Mouse (Mus musculus): ENCODE measurements around the gene Hoxb4. TPM values are rescaled to one million over a fixed set of nuclear protein-coding genes. Genes with fewer than 3 reads are reported as not detected.
A peak's percentile ranks its signal among the peaks of the same experiment; 100 is the strongest.

Hoxb4 gene
- polyA plus RNA-seq, 1 experiment from 2014 or later: not detected

DNA sequence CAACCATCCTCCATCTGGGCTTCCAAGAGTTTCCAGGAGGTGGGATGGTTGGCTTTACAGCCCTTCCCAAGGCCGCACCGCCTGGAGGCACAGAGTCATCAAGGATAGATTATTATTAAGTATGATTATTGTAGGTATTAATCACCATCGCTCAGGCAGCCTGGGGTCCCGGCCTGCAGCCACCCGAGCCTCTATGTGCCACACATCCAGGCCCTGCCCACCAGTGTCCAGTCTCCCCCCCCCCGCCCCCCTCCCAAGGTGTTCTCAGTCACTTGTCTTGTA is 26.8 kb downstream of the Hoxb4 start:
- H3K9me3 ChIP-seq (replicated peaks; ENCODE audit: control insufficient read depth, low read length, poor library complexity, severe bottlenecking): 0 out of 2 replicates have a peak, but pooled peaks cover 2% of the 10 kb centered on the region
- no peak overlapping the region for H3K4me3 ChIP-seq (ENCODE audit: low read depth, low read length)
- WGBS: 6% methylated on average over 6 of the region's 6 CpGs
- no peak overlapping the region for H3K4me2 ChIP-seq (ENCODE audit: low read length)
- H3K27ac ChIP-seq (ENCODE audit: low read length): no peak overlapping the region
- H3K36me3 ChIP-seq (ENCODE audit: control insufficient read depth, insufficient read depth, low read length): no peaks in the 10 kb centered on the region
- H3K27me3 ChIP-seq (ENCODE audit: control insufficient read depth, insufficient read depth, low read depth, low read length): peaks cover 85% of the 10 kb centered on the region
- ATAC-seq: no peak
- peaks cover 3% of the 10 kb centered on the region for H3K4me1 ChIP-seq (ENCODE audit: control insufficient read depth, insufficient read depth, low read length)
- no peak overlapping the region for H3K9ac ChIP-seq (ENCODE audit: low read depth, low read length)

- no peak for ATAC-seq
- Histone ChIP-seq H3K36me3 (ENCODE audit: control insufficient read depth, insufficient read depth, low read length) (no peaks in the 10 kb centered on the region), H3K4me1 (ENCODE audit: control insufficient read depth, insufficient read depth, low read length) (peaks cover 3% of the 10 kb centered on the region), H3K4me2 (ENCODE audit: low read length) (0 out of 2 replicates have a peak overlapping the region, but pooled peaks have one; percentile 23), H3K4me3 (ENCODE audit: low read depth, low read length) (no peak overlapping the region; the same call in 1 of the 2 replicates), H3K9me3 (replicated peaks; ENCODE audit: control insufficient read depth, low read length, poor library complexity, severe bottlenecking) (0 out of 2 replicates have a peak, but pooled peaks cover 2% of the 10 kb centered on the region), H3K27me3 (ENCODE audit: control insufficient read depth, insufficient read depth, low read depth, low read length) (peaks cover 83% of the 10 kb centered on the region), H3K9ac (ENCODE audit: low read depth, low read length) (no peak overlapping the region), H3K27ac (ENCODE audit: low read length) (no peak overlapping the region)
- WGBS: under 1% methylated on average over 38 of the region's 56 CpGs
Measured at GRCm38 (mm10) chr11:96345220-96345892, 27.3 kb downstream of the Hoxb4 start.

DNA sequence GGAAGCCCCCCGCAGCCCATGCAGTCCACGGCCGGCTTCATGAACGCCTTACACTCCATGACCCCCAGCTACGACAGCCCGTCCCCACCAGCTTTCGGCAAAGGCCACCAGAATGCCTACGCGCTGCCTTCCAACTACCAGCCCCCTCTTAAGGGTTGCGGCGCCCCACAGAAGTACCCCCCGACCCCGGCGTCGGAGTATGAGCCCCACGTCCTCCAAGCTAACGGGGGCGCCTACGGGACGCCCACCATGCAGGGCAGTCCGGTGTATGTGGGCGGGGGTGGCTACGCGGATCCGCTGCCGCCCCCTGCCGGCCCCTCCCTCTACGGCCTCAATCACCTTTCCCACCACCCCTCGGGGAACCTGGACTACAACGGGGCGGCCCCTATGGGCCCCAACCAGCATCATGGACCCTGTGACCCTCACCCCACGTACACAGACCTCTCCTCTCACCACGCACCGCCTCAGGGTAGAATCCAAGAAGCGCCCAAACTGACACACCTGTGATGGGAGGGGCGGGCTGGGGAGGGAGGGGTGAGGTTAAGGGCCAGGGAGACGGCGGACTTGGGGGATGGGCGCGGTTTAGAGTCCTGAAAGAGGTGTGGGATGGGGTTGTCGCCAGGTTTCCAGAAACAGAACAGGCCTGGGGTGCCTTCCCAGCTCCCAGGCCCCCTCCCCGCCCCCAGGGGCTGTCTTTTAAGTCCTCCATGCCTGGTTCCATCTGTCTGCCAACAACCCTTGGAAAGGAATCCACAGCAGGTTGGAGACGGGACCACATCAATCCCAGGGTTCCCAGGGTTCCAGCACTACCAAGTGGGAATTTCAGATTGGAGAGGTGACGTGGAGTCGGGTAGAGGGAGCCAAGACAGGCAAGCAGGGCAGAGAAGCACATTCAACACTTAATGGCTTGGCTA is 28.1 kb downstream of the Hoxb4 start:
- 0 out of 2 replicates have a peak, but pooled peaks cover 2% of the 10 kb centered on the region for H3K9me3 ChIP-seq (replicated peaks; ENCODE audit: control insufficient read depth, low read length, poor library complexity, severe bottlenecking)
- no peak overlapping the region for H3K4me2 ChIP-seq (ENCODE audit: low read length)
- H3K27me3 ChIP-seq (ENCODE audit: control insufficient read depth, insufficient read depth, low read depth, low read length): peaks cover 86% of the 10 kb centered on the region
- peaks cover 3% of the 10 kb centered on the region for H3K4me1 ChIP-seq (ENCODE audit: control insufficient read depth, insufficient read depth, low read length)
- no peak for ATAC-seq
- no peak overlapping the region for H3K27ac ChIP-seq (ENCODE audit: low read length)
- 2% methylated on average over 45 of the region's 45 CpGs for WGBS
- no peak overlapping the region for H3K9ac ChIP-seq (ENCODE audit: low read depth, low read length)
- no peak overlapping the region for H3K4me3 ChIP-seq (ENCODE audit: low read depth, low read length)
- H3K36me3 ChIP-seq (ENCODE audit: control insufficient read depth, insufficient read depth, low read length): no peaks in the 10 kb centered on the region

DNA sequence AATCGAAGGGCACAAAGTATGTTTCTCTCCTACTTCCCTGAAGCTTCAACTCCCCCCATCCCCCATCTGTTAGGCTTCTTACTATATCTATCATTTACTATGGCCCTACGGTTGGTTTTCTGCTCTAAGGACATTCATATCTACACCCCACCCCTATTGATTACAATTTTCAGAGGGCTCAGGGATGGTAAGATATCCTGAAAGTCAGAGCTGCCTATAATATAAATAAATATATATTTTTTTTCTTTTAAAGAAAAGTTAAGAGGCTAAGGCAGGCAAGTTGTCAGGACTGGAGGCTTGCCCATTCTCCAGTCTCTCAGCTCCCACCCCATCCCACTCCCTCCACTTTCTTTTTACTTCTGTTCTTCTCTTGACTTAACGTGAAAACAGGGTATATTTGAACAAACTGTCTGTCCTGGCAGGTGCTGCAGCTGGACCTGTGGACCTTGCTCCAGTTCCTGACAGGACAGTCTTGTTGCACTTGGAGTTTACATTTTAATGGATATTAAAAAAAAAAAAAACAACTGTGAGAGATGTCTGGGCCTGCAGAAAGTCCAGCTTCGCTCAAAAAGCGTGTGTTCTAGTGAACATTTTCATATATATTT is 29.0 kb downstream of the Hoxb4 start:
- Histone ChIP-seq H3K27ac (ENCODE audit: low read length) (no peak overlapping the region), H3K36me3 (ENCODE audit: control insufficient read depth, insufficient read depth, low read length) (no peaks in the 10 kb centered on the region), H3K9me3 (replicated peaks; ENCODE audit: control insufficient read depth, low read length, poor library complexity, severe bottlenecking) (0 out of 2 replicates have a peak, but pooled peaks cover 2% of the 10 kb centered on the region), H3K9ac (ENCODE audit: low read depth, low read length) (no peak overlapping the region), H3K4me2 (ENCODE audit: low read length) (no peak overlapping the region), H3K4me3 (ENCODE audit: low read depth, low read length) (no peak overlapping the region), H3K4me1 (ENCODE audit: control insufficient read depth, insufficient read depth, low read length) (peaks cover 3% of the 10 kb centered on the region), H3K27me3 (ENCODE audit: control insufficient read depth, insufficient read depth, low read depth, low read length) (peaks cover 86% of the 10 kb centered on the region)
- no peak for ATAC-seq
- 5% methylated on average over 5 of the region's 5 CpGs for WGBS

DNA sequence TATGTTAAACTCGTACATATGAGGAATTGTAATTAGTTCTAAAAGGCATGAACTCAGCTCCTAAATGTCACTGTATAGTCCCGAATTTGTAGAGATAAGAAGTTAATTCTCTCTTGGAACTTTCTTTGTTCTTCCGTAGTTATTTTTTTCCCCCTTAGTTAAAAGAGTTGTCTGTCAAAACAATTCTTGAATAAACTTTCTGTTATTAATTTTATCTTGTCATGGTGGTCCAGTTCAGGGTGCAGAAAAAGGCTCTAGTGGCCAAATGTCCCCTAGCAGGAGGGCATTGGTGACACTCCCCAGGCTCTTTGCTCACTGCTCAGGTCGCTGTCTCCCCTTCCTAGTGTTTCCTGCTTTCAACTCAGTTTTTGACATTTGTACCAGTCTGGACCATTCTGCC is 29.6 kb downstream of the Hoxb4 start:
- no peak overlapping the region for H3K27ac ChIP-seq (ENCODE audit: low read length)
- H3K27me3 ChIP-seq (ENCODE audit: control insufficient read depth, insufficient read depth, low read depth, low read length): peaks cover 88% of the 10 kb centered on the region
- no peak for ATAC-seq
- no peak overlapping the region for H3K4me2 ChIP-seq (ENCODE audit: low read length)
- H3K9me3 ChIP-seq (replicated peaks; ENCODE audit: control insufficient read depth, low read length, poor library complexity, severe bottlenecking): 0 out of 2 replicates have a peak, but pooled peaks cover 2% of the 10 kb centered on the region
- no peak overlapping the region for H3K9ac ChIP-seq (ENCODE audit: low read depth, low read length)
- H3K36me3 ChIP-seq (ENCODE audit: control insufficient read depth, insufficient read depth, low read length): no peaks in the 10 kb centered on the region
- H3K4me3 ChIP-seq (ENCODE audit: low read depth, low read length): no peak overlapping the region
- WGBS: 2% methylated on average over 4 of the region's 4 CpGs
- peaks cover 3% of the 10 kb centered on the region for H3K4me1 ChIP-seq (ENCODE audit: control insufficient read depth, insufficient read depth, low read length)

- Histone ChIP-seq H3K27ac (ENCODE audit: low read length) (no peak overlapping the region), H3K27me3 (ENCODE audit: control insufficient read depth, insufficient read depth, low read depth, low read length) (peaks cover 87% of the 10 kb centered on the region), H3K4me3 (ENCODE audit: low read depth, low read length) (no peak overlapping the region), H3K9ac (ENCODE audit: low read depth, low read length) (no peak overlapping the region), H3K36me3 (ENCODE audit: control insufficient read depth, insufficient read depth, low read length) (no peaks in the 10 kb centered on the region), H3K4me1 (ENCODE audit: control insufficient read depth, insufficient read depth, low read length) (peaks cover 3% of the 10 kb centered on the region), H3K4me2 (ENCODE audit: low read length) (no peak overlapping the region), H3K9me3 (replicated peaks; ENCODE audit: control insufficient read depth, low read length, poor library complexity, severe bottlenecking) (0 out of 2 replicates have a peak, but pooled peaks cover 2% of the 10 kb centered on the region)
- no peak for ATAC-seq
- WGBS: 3% methylated on average over 21 of the region's 21 CpGs
Measured at GRCm38 (mm10) chr11:96348141-96348928, 30.3 kb downstream of the Hoxb4 start.

DNA sequence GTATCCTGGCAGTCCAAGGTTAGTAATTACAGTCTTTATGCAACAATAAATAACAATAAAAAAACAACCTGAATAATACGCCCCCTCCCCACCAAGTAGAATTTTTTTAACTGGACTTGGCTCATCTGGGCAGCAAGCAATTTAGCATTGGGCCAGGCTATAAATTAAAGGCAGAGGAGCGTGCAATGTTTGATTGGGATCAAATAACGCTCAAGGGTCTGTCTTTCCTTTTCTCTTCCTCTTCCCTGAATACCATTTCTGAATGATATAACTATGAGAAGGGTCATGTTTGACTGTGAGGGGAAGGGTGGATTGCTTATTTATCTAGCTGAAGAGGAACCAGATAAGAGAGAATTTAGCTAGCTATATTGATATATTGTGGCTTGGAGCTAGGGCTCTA is 30.9 kb downstream of the Hoxb4 start:
- Histone ChIP-seq H3K27ac (ENCODE audit: low read length) (no peak overlapping the region), H3K27me3 (ENCODE audit: control insufficient read depth, insufficient read depth, low read depth, low read length) (peaks cover 86% of the 10 kb centered on the region), H3K36me3 (ENCODE audit: control insufficient read depth, insufficient read depth, low read length) (no peaks in the 10 kb centered on the region), H3K9ac (ENCODE audit: low read depth, low read length) (no peak overlapping the region), H3K4me2 (ENCODE audit: low read length) (no peak overlapping the region), H3K4me1 (ENCODE audit: control insufficient read depth, insufficient read depth, low read length) (peaks cover 3% of the 10 kb centered on the region), H3K9me3 (replicated peaks; ENCODE audit: control insufficient read depth, low read length, poor library complexity, severe bottlenecking) (0 out of 2 replicates have a peak, but pooled peaks cover 2% of the 10 kb centered on the region), H3K4me3 (ENCODE audit: low read depth, low read length) (no peak overlapping the region)
- 8% methylated on average over 3 of the region's 3 CpGs for WGBS
- no peak for ATAC-seq

DNA sequence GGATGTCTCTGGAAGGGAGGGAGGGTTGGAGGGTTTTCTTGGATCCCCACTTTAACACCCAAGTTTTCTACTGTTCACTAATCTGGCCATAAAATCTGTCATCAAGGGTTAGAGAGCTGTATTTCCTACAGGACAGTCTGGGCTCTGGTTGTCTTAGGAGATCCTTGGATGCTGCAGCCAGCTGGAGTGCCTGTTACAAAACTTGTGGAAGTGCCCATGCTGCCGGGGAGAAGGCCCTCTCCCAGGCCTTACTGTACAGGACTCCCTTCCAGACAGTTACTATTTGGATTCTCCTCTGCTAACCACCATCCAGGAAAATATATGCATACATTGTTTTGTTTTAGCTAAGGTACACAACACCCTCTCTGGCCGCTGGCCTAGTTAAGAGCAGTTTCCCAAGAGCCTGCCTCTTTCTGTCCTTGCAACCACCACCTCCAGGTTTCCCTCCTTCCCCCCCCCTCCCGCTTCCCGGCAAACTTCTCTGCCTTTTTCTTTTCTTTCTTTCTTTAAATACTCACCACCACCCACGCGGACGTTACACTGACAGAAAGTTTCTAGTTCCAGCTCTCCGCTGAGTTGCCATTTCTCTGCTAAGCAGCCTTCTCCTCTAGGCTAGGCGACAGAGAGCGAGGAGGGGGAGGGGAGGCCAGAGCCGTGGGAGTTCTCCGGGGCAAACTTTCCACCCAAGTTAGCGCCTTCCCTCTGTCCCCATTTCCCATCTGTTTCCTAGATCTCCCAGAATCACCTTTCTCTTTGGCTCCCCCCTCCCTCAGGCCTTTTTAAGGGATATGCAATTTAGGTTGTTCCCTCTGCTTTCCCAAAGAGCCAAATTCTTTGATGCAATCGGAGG is 31.6 kb downstream of the Hoxb4 start:
- 2% methylated on average over 14 of the region's 14 CpGs for WGBS
- Histone ChIP-seq H3K4me1 (ENCODE audit: control insufficient read depth, insufficient read depth, low read length) (peaks cover 3% of the 10 kb centered on the region), H3K27ac (ENCODE audit: low read length) (no peak overlapping the region), H3K4me2 (ENCODE audit: low read length) (no peak overlapping the region), H3K4me3 (ENCODE audit: low read depth, low read length) (no peak overlapping the region), H3K27me3 (ENCODE audit: control insufficient read depth, insufficient read depth, low read depth, low read length) (peaks cover 82% of the 10 kb centered on the region), H3K36me3 (ENCODE audit: control insufficient read depth, insufficient read depth, low read length) (no peaks in the 10 kb centered on the region), H3K9ac (ENCODE audit: low read depth, low read length) (no peak overlapping the region), H3K9me3 (replicated peaks; ENCODE audit: control insufficient read depth, low read length, poor library complexity, severe bottlenecking) (0 out of 2 replicates have a peak, but pooled peaks cover 2% of the 10 kb centered on the region)
- ATAC-seq: no peak

Data from midbrain, embryonic 16.5 days (tissue).